Mouse (Mus musculus): ENCODE results near the gene Enox1.

Enox1 gene

DNA sequence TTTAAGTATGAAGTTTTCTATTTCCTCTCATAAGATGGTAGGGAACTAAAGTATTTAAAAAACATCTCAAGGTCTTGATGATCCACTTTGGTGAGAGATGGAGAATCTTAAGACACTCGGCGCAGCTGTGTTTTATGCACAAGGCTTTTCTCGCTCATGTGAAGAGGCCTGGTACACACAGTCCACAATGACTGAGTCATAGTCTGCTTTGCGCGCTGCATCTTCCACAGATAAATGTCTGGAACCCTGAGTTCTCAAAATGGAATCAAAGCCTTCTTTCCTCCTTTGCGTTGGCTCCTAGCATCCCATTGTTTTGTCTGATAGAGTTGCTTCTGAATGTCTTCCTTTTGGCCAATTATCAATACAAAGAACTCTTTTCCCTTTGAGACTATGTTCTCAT is 119.0 kb downstream of the Enox1 start:
- no peak for DNase-seq (ENCODE audit: low spot score)

DNA sequence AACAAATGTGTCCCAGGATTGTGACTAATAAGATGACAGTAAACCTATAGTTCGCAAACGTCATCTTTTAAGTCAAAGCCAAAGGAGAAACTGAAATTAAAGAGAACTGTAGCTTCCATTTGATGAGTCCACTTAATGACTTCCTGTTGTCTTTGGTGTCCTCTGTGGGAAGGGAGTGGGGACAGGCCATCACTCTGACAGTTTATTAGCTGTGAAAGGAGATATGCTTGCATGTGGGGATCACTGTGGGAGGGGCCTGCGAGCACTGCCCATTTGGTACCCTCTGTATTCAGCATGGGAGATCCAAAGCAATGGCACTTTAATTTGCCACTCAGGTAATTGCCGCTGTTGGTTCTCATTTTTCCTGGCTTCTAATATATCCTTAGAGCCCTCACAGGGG is 122.6 kb downstream of the Enox1 start:
- no peak for DNase-seq (ENCODE audit: low spot score)

DNA sequence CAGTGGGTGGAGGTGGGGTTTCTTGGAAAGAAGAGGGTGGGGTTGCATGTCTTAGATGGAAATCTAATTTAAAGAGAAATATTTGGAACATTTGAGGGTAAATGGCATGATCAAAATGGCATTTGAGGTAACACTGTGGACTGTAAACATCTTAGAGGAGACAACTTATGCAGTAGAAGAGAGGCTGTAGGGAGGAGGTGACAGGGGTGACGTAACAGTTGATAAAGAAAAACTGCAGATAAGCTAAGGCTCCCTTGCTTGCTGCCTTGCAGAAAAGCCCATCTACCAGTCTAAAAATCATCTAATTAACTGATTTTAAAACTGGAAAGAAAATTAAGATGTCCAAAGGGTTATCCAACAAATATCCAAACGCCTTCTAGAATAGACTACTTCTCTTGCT is 123.9 kb downstream of the Enox1 start:
- no peak for DNase-seq (ENCODE audit: low spot score)

GRCm38 (mm10) chr14:77280893-77281292 is 124.3 kb downstream of the Enox1 start:
- DNase-seq (ENCODE audit: low spot score): no peak

DNA sequence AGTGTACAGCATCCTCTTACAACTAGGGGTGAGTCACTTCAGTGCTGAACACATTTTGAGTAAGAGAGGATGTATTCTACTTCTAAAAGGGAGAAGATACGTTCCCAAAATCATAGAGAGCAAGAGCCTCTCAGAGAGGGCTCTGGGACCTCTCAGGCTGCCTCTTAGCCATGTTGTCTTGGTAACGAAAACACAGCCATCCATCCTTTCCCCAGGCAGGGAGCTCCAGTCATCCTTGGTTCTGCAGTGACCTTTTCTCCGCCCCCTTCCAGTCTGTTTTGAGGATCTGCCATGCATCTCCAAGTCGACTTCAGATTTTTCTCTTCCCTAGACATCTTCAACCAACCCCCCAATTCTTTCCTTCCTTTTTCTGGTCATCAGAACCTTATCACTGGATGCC is 127.4 kb downstream of the Enox1 start:
- no peak for DNase-seq (ENCODE audit: low spot score)

DNA sequence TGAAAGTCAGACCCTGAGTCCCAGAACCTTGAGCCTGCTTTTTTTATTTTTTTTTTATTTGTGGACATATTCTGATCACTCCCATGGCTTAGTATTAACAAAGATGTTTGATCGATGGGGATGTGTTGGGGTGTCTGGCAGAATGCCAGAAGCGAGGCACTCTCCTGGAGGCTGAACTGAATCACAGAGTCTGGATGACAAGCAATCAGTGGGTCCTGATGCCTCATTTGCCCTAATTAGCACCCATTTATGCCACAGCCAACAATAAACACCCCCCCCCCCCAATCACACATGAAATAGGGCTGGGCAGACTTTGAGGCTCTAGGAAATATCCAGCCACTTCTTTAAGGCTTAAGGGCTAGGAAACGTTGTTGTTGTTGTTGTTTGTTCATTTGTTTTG is 128.9 kb downstream of the Enox1 start:
- no peak for DNase-seq (ENCODE audit: low spot score)

DNA sequence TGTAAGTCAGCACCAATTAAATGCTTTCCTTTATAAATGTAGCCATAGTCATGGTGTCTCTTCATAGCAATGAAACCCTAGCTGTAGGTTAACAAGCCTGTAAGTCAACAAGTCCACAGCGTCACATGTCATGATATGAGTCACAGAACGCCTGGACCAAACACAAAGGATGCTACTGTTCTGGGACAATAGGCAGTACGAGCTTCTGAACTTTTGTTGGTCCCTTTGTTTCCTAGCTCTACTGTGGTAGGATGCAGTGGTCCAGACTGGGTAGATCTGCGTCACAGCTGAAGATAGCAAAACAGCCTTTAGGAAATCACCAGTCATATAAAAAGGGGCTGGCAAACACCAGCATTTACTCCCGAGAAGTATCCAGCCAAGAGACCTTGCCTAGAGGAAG is 135.2 kb downstream of the Enox1 start:
- DNase-seq (ENCODE audit: low spot score): no peak

DNA sequence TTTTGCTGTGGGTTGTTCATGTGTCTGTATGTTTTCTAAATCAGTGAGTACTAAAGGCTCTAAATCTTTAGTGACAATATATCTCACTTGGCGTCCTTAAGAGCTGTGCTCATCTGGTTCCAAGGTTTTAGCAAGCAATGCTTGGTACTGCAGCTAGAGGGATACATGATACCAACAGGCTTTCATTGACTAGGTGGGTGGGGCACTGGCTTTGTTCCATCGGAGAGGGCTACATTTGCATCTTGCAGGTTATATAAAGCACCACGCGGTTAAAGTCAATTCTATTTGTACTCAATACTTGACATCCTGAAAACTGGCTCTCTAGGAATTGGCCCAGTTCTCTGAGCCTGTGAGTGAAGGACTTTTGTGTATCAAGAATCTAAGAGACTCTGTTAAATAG is 140.5 kb downstream of the Enox1 start:
- DNase-seq (ENCODE audit: low spot score): no peak

GRCm38 (mm10) chr14:77298327-77298726 is 141.8 kb downstream of the Enox1 start:
- no peak for DNase-seq (ENCODE audit: low spot score)

DNA sequence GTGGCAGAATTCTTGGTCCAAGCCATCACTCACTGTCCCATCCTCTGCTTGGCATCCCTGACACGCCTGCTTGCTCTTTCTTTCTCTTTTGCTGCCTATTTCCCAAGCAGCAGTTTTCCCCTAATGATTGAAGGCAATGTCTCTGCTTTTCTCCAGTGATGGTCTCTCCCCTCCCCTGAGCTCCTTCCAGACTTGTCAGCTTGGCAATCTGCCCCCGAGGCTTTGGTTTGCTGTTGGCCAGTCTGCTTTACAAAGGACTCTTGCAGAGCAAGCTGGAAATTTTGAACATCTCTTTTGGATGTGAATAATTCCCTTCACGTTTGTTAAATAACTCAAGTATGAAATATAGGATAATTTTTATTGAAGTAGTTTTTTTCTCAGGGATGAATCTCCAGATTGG is 153.0 kb downstream of the Enox1 start:
- DNase-seq (ENCODE audit: low spot score): no peak

- DNase-seq (ENCODE audit: low spot score): no peak
Measured at GRCm38 (mm10) chr14:77311456-77311855, 154.9 kb downstream of the Enox1 start.

- no peak for DNase-seq (ENCODE audit: low spot score)
Measured at GRCm38 (mm10) chr14:77319396-77319795, 162.8 kb downstream of the Enox1 start.

DNA sequence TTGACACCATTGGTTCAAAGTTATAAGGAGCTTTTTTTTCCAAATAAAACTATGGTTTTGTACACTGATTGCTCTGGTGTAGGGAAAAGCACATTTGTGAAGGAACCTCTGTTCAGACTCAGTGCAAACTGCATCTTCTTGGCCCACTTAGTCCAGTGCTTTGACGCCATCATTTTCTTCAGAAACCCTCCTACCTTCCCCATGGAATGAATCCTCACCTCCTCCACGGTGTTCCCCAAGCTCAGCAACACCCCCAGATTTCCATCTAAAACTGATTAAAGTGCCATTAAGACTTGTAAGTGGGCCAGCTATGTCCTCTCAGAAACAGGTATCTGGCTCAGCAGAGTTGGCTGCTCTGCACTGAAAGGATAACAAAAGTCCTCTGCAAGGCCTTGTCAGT is 167.8 kb downstream of the Enox1 start:
- DNase-seq (ENCODE audit: low spot score): no peak

GRCm38 (mm10) chr14:77327693-77328092 is 171.1 kb downstream of the Enox1 start:
- no peak for DNase-seq (ENCODE audit: low spot score)

- DNase-seq (ENCODE audit: low spot score): no peak
Measured at GRCm38 (mm10) chr14:77329791-77330190, 173.2 kb downstream of the Enox1 start.

GRCm38 (mm10) chr14:77343662-77344340 is 187.2 kb downstream of the Enox1 start:
- no peak for DNase-seq (ENCODE audit: low spot score)

GRCm38 (mm10) chr14:77346296-77346695 is 189.7 kb downstream of the Enox1 start:
- no peak for DNase-seq (ENCODE audit: low spot score)

- DNase-seq (ENCODE audit: low spot score): no peak
Measured at GRCm38 (mm10) chr14:77351803-77352352, 195.3 kb downstream of the Enox1 start.

DNA sequence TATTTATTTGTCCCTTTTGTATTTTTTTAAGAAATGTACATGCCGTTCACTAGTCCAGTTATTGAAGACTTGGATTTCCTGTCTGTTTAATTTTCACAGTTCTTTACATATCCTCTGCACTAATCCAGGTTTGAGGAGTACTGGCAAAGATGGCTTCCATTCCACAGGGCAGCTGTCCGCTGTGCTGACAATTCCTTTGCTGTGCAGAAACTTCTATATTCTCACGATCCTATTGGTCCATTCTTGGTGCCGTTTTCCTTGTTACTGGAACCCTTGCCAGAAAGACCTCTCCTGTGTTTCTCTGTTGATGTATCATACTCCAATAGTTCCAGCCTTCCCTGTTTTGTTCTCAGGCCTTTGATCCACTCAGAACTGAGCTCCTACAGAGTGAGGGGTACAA is 206.1 kb downstream of the Enox1 start:
- no peak for DNase-seq (ENCODE audit: low spot score)

DNA sequence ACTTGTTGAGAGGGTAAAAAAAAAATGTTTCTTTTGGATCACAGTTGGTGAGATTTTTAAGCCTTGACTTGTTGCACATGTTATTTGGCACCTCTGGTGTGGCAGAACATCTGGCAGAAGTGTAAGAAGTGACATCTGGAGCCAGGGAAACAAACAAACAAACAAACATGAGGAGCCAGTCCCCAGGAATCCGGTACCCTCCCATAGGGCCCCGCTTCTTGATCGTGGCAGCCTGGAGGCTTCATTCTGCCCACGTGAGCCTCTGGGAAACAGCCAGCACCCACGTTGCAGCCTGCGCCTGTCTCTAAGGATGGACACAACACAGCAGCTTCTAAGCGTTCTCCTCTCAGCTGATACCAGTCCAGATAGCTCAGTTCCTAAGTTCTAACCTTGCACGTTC is 211.8 kb downstream of the Enox1 start:
- DNase-seq (ENCODE audit: low spot score): peak; percentile 5

- DNase-seq (ENCODE audit: low spot score): no peak
Measured at GRCm38 (mm10) chr14:77369070-77369469, 212.5 kb downstream of the Enox1 start.

DNA sequence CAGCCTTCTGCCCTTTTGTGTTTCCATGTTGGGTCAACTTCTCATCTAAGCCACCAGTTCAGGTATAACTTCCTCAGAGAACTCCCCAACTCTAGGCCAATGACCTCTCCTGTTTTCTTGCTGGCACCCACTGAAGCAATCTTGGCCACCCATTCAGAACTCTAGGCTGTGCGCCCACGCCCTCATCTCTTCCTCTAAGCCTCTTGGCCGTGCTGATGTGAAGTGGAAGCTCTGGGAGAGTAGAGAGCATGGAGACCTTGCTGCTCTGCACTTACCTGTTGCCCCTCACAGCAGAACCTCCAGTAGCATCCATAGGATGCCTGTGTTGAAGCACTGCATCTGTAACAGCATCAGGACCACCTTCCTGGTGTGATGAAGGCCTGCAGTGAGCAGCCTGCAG is 214.0 kb downstream of the Enox1 start:
- DNase-seq (ENCODE audit: low spot score): no peak

- DNase-seq (ENCODE audit: low spot score): no peak
Measured at GRCm38 (mm10) chr14:77371977-77372376, 215.4 kb downstream of the Enox1 start.

DNA sequence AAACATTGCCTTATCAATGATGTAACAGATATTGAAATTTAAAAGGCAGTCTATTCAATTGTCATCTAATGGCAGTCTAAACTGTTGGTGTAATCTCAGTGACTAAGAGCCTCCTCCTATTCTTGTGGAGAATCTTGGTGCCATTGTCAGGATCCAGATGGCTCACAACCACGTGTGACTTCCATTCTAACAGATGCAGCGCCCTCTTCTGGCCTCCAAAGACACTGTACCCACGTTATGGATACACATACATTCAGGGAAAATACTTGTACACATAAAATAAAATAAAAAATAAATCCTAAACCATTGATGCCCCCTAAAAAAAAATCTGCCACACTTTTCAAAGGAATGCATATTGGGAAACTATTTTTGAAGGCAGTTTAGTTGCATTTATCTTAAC is 216.6 kb downstream of the Enox1 start:
- no peak for DNase-seq (ENCODE audit: low spot score)

Data from yolk sac, embryonic 10.5 days (tissue).